Mouse (Mus musculus) MEL (cell line): Measurements from ENCODE around the gene Nvl.

ENCODE experiments used
- CHD1 ChIP-seq: IDR thresholded peaks from 2 replicates; pipeline ENCODE4 v1.6.1; 2012; ENCODE audit warnings: low read depth, mild to moderate bottlenecking, inconsistent platforms, low read length, improper control_type of control experiment
- CHD2 ChIP-seq: IDR thresholded peaks from 2 replicates; pipeline ENCODE4 v1.6.1; 2011; ENCODE audit warnings: low read length, improper control_type of control experiment
- CTCF ChIP-seq, 3 experiments: IDR thresholded peaks in 2 of 3; conservative IDR thresholded peaks in 1 of 3; 2 replicates each; pipeline ENCODE4 v1.5.1; 2011 to 2012; ENCODE audit warnings: low read length in 3 of 3, low read depth in 2 of 3, mild to moderate bottlenecking in 2 of 3, improper control_type of control experiment in 1 of 3, inconsistent platforms in 1 of 3, mixed read lengths in 1 of 3, moderate library complexity in 1 of 3; ENCODE audit not compliant: control insufficient read depth in 1 of 3, insufficient read depth in 1 of 3, poor library complexity in 1 of 3, severe bottlenecking in 1 of 3
- ELF1 ChIP-seq: IDR thresholded peaks from 2 replicates; pipeline ENCODE4 v1.6.1; 2014; ENCODE audit warnings: low read depth, mild to moderate bottlenecking, inconsistent platforms, low read length, improper control_type of control experiment, moderate library complexity
- MAX ChIP-seq: IDR thresholded peaks from 2 replicates; pipeline ENCODE4 v1.6.1; 2011; ENCODE audit warnings: low read length, improper control_type of control experiment
- MAZ ChIP-seq: IDR thresholded peaks from 2 replicates; pipeline ENCODE4 v1.6.1; 2012; ENCODE audit warnings: low read depth, mild to moderate bottlenecking, inconsistent platforms, low read length, improper control_type of control experiment
- NRF1 ChIP-seq: IDR thresholded peaks from 2 replicates; pipeline ENCODE4 v1.6.1; 2014; ENCODE audit warnings: low read depth, mild to moderate bottlenecking, inconsistent platforms, low read length, improper control_type of control experiment, moderate library complexity; ENCODE audit not compliant: poor library complexity, insufficient read depth, severe bottlenecking
- POLR2A ChIP-seq, 2 experiments: IDR thresholded peaks; 2 replicates each; pipeline ENCODE4 v1.6.1; 2011 to 2012; ENCODE audit warnings: low read length in 2 of 2, mild to moderate bottlenecking in 2 of 2, control low read depth in 1 of 2, improper control_type of control experiment in 1 of 2, low read depth in 1 of 2, moderate library complexity in 1 of 2; ENCODE audit not compliant: control insufficient read depth in 1 of 2, insufficient read depth in 1 of 2, poor library complexity in 1 of 2
- RAD21 ChIP-seq: IDR thresholded peaks from 2 replicates; pipeline ENCODE4 v1.6.1; 2011; ENCODE audit warnings: mild to moderate bottlenecking, low read depth, low read length, improper control_type of control experiment
- RCOR1 ChIP-seq: IDR thresholded peaks from 2 replicates; pipeline ENCODE4 v1.6.1; 2012; ENCODE audit warnings: low read depth, mild to moderate bottlenecking, inconsistent platforms, low read length, improper control_type of control experiment
- TAL1 ChIP-seq: IDR thresholded peaks from 2 replicates; pipeline ENCODE4 v1.6.1; 2012; ENCODE audit warnings: mild to moderate bottlenecking, inconsistent platforms, low read length, moderate library complexity, mixed read lengths
- TCF12 ChIP-seq: IDR thresholded peaks from 2 replicates; pipeline ENCODE4 v1.6.1; 2014; ENCODE audit warnings: low read depth, mild to moderate bottlenecking, inconsistent platforms, low read length, improper control_type of control experiment, moderate library complexity
- USF2 ChIP-seq, 2 experiments: IDR thresholded peaks; 2 replicates each; pipeline ENCODE4 v1.6.1; 2011 to 2012; ENCODE audit warnings: improper control_type of control experiment in 2 of 2, low read length in 2 of 2, borderline replicate concordance in 1 of 2, inconsistent platforms in 1 of 2, low read depth in 1 of 2, mild to moderate bottlenecking in 1 of 2; ENCODE audit not compliant: insufficient read depth in 1 of 2
- ZNF384 ChIP-seq: IDR thresholded peaks from 2 replicates; pipeline ENCODE4 v1.6.1; 2012; ENCODE audit warnings: low read depth, mild to moderate bottlenecking, inconsistent platforms, low read length, improper control_type of control experiment

- TF ChIP-seq POLR2A (IDR thresholded peaks at IDR 0.05; ENCODE audit: control insufficient read depth in 1 of 2, insufficient read depth in 1 of 2, low read depth in 1 of 2, low read length in 2 of 2, poor library complexity in 1 of 2) (no peak), CHD2 (no peak), RAD21 (no peak), ELF1 (no peak), MAX (no peak), CTCF (IDR thresholded peaks at IDR 0.05 in 2 of 3, conservative IDR thresholded peaks at IDR 0.05 in 1 of 3; ENCODE audit: control insufficient read depth in 1 of 3, insufficient read depth in 1 of 3, low read depth in 2 of 3, low read length in 3 of 3, poor library complexity in 1 of 3, severe bottlenecking in 1 of 3) (no peak), TAL1 (no peak), USF2 (IDR thresholded peaks at IDR 0.05; ENCODE audit: borderline replicate concordance in 1 of 2, insufficient read depth in 1 of 2, low read depth in 1 of 2, low read length in 2 of 2) (no peak), TCF12 (no peak), CHD1 (no peak), ZNF384 (no peak), MAZ (no peak), RCOR1 (no peak), NRF1 (no peak)
These were observed 17.2 kb downstream of the Nvl start for GRCm38 (mm10) chr1:181126766-181127165.
